In genomic region chr14:14612245-14612644, GRCm38 (mm10) we compare ENCODE assay signal across 21 mouse cellular contexts.
DNase-seq lines count a peak whose midpoint lies in the region; ATAC-seq lines count a peak whose summit lies in the region.
"Had no signal": no experiment of that assay in that cellular context is flagged by ENCODE, and none has a peak within 500 bp of the region (broad histone marks: within the 10 kb centered on the region; RNA-seq: fewer than 3 reads in every experiment).

No protein-coding gene starts in this region.

- H3K4me3 ChIP-seq in kidney, embryonic 16.5 days (ENCODE audit: low read length) = no peak overlapping the region
- H3K4me3 ChIP-seq: embryonic facial prominence, embryonic 13.5 days; forebrain, embryonic 13.5 days; gastrocnemius, adult 2 months; heart, embryonic 13.5 days; hindbrain, embryonic 15.5 days had no signal

- no peaks in the 10 kb centered on the region for H3K36me3 ChIP-seq in kidney, embryonic 16.5 days (ENCODE audit: insufficient read depth, low read length)
- H3K36me3 ChIP-seq: embryonic facial prominence, embryonic 13.5 days; heart, embryonic 13.5 days; hindbrain, embryonic 15.5 days had no signal

- peaks cover 8% of the 10 kb centered on the region; the same call in 1 of the 2 replicates for H3K4me1 ChIP-seq in kidney, embryonic 16.5 days (ENCODE audit: insufficient read depth, low read length)
- H3K4me1 ChIP-seq: forebrain, embryonic 13.5 days; hindbrain, embryonic 15.5 days had no signal

- intact Hi-C loops in left cerebral cortex, postnatal 4 days (cut with DNase I) = no loop called here

- no peak overlapping the region for H3K27ac ChIP-seq in kidney, embryonic 16.5 days (ENCODE audit: low read length)
- H3K27ac ChIP-seq: embryonic facial prominence, embryonic 13.5 days; forebrain, embryonic 13.5 days; gastrocnemius, adult 2 months; heart, embryonic 13.5 days; hindbrain, embryonic 15.5 days had no signal

- no peak overlapping the region for H3K4me2 ChIP-seq in kidney, embryonic 16.5 days (replicated peaks; ENCODE audit: low read depth, low read length)
- H3K4me2 ChIP-seq: embryonic facial prominence, embryonic 13.5 days; forebrain, embryonic 13.5 days; heart, embryonic 13.5 days; hindbrain, embryonic 15.5 days had no signal

- peak; percentile 71; the same call in 1 of the 2 replicates for ATAC-seq in kidney, embryonic 16.5 days (ENCODE audit: low FRiP score, low TSS enrichment)
- ATAC-seq: forebrain, embryonic 13.5 days had no signal

- no peaks in the 10 kb centered on the region for H3K9me3 ChIP-seq in kidney, embryonic 16.5 days (ENCODE audit: low read length)
- H3K9me3 ChIP-seq: embryonic facial prominence, embryonic 13.5 days; forebrain, embryonic 13.5 days; heart, embryonic 13.5 days; hindbrain, embryonic 15.5 days had no signal

- no peaks in the 10 kb centered on the region for H3K27me3 ChIP-seq in kidney, embryonic 16.5 days (ENCODE audit: insufficient read depth, low read length)
- H3K27me3 ChIP-seq: CH12.LX; embryonic facial prominence, embryonic 13.5 days; forebrain, embryonic 13.5 days; heart, embryonic 13.5 days; hindbrain, embryonic 15.5 days had no signal

- no peak overlapping the region for H3K9ac ChIP-seq in kidney, embryonic 16.5 days (replicated peaks; ENCODE audit: low read length)
- H3K9ac ChIP-seq: embryonic facial prominence, embryonic 13.5 days; forebrain, embryonic 13.5 days; heart, embryonic 13.5 days; hindbrain, embryonic 15.5 days had no signal

- peak; percentile 23 for DNase-seq in embryo, embryonic 10.5 days (ENCODE audit: low spot score)
- DNase-seq in embryo, embryonic 11 days = no peak
- DNase-seq in kidney, adult 18-20 months = no peak
- peak; percentile 53 for DNase-seq in NIH3T3 (ENCODE audit: low read depth)
- peak; percentile 47 for DNase-seq in mesoderm, embryonic 11.5 days (ENCODE audit: low read depth, low spot score)
- DNase-seq in urinary bladder, postnatal 25 days (ENCODE audit: low spot score) = no peak
- no peak for DNase-seq in left cerebral cortex, postnatal 4 days
- DNase-seq: adrenal gland, adult 2 months; adrenal gland, postnatal 25 days; cerebellum, adult 18-20 months; cerebellum, adult 9-11 months; cerebellum, postnatal 36 days; gastrocnemius, adult 2 months; gastrocnemius, postnatal 36 days; heart, postnatal 36 days had no signal

- 8% methylated on average over 3 of the region's 3 CpGs for WGBS in kidney, embryonic 16.5 days

Comparison
In these comparisons a context has a peak if more than half of its experiments do, and no peak if none do; other contexts are left out.
1. DNase-seq: peak in embryo, embryonic 10.5 days (single experiment), NIH3T3 (single experiment) and mesoderm, embryonic 11.5 days (single experiment); none in embryo, embryonic 11 days (single experiment), kidney, adult 18-20 months (single experiment), urinary bladder, postnatal 25 days (single experiment) and left cerebral cortex, postnatal 4 days (single experiment).